Comparison of ENCODE assay signal across 9 mouse cellular contexts in genomic region chr8:115897086-115897485, GRCm38 (mm10).
"Had no signal": no experiment of that assay in that cellular context is flagged by ENCODE, and none has a peak within 500 bp of the region (broad histone marks: within the 10 kb centered on the region; RNA-seq: fewer than 3 reads in every experiment).

No protein-coding gene starts in this region.

- H3K27me3 ChIP-seq: liver, embryonic 15.5 days; midbrain, embryonic 13.5 days; neural tube, embryonic 15.5 days had no signal

- H3K9me3 ChIP-seq: limb, embryonic 10.5 days; liver, embryonic 15.5 days; midbrain, embryonic 13.5 days; neural tube, embryonic 15.5 days had no signal

- H3K4me3 ChIP-seq: limb, embryonic 10.5 days; liver, embryonic 15.5 days; midbrain, embryonic 13.5 days; neural tube, embryonic 15.5 days had no signal

- ATAC-seq: hindbrain, postnatal 0 days; midbrain, embryonic 13.5 days had no signal

- H3K4me2 ChIP-seq: liver, embryonic 11.5 days; liver, embryonic 15.5 days; midbrain, embryonic 13.5 days; neural tube, embryonic 15.5 days had no signal

- H3K4me1 ChIP-seq: limb, embryonic 10.5 days; liver, embryonic 15.5 days; midbrain, embryonic 13.5 days; neural tube, embryonic 15.5 days had no signal

- DNase-seq: kidney, adult 11 months; thymus, adult 2 months; thymus, postnatal 25 days had no signal

- H3K9ac ChIP-seq: liver, embryonic 15.5 days; midbrain, embryonic 13.5 days; neural tube, embryonic 15.5 days had no signal

- H3K27ac ChIP-seq: hindbrain, postnatal 0 days; limb, embryonic 10.5 days; liver, embryonic 15.5 days; midbrain, embryonic 13.5 days; neural tube, embryonic 15.5 days had no signal

- H3K36me3 ChIP-seq: limb, embryonic 10.5 days; liver, embryonic 15.5 days; midbrain, embryonic 13.5 days; neural tube, embryonic 15.5 days had no signal
